Mouse (Mus musculus): ENCODE results near the gene Lrrc2. TPM values are rescaled to one million over a fixed set of nuclear protein-coding genes. Genes with fewer than 3 reads are reported as not detected.

Gene Lrrc2
- total and polyA plus RNA-seq, 2 experiments from 2014 or later: 11.4 to 14.6 TPM

DNA sequence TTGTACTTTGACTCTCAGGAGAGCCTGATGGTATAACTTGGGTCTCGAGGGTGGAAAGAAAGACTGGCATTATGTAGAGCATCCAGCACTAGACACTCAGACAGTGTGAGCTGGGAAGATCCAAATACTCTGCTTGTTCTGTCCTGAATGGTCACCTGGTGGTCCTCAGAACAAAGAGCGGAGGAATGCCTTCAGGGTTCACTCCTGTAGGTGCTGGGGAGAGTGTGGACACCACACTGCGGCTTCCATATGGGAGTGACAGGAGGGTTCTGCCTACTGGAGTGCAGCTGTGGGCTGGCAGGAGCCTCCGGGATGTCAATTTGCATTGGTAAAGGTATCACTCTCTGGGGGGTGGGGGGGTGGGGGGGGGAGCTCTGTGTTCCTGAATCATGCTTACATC is 31.0 kb downstream of the Lrrc2 start:
- no peak overlapping the region for H3K4me3 ChIP-seq (ENCODE audit: low read depth, low read length)
- ATAC-seq (ENCODE audit: insufficient read depth, low read depth): no peak
- H3K36me3 ChIP-seq (replicated peaks; ENCODE audit: control insufficient read depth, insufficient read depth, low read length): 0 out of 2 replicates have a peak, but pooled peaks cover 3% of the 10 kb centered on the region
- H3K27me3 ChIP-seq (ENCODE audit: control insufficient read depth, insufficient read depth, low read length): no peaks in the 10 kb centered on the region
- WGBS: 72% methylated on average over 4 of the region's 4 CpGs
- no peak for DNase-seq (ENCODE audit: low spot score)
- H3K4me1 ChIP-seq (ENCODE audit: control insufficient read depth, insufficient read depth): no peaks in the 10 kb centered on the region
- no peaks in the 10 kb centered on the region; the same call in 1 of the 2 replicates for H3K9me3 ChIP-seq (replicated peaks; ENCODE audit: control insufficient read depth, low read length)
- H3K4me2 ChIP-seq (ENCODE audit: low read depth, low read length): no peak overlapping the region
- H3K27ac ChIP-seq (ENCODE audit: low read depth): no peak overlapping the region
- H3K9ac ChIP-seq (replicated peaks; ENCODE audit: low read depth, low read length): no peak overlapping the region
- no peak for TF ChIP-seq CTCF (IDR thresholded peaks at IDR 0.05; ENCODE audit: low read depth)
- TF ChIP-seq EP300 (IDR thresholded peaks at IDR 0.05; ENCODE audit: low read depth): no peak

DNA sequence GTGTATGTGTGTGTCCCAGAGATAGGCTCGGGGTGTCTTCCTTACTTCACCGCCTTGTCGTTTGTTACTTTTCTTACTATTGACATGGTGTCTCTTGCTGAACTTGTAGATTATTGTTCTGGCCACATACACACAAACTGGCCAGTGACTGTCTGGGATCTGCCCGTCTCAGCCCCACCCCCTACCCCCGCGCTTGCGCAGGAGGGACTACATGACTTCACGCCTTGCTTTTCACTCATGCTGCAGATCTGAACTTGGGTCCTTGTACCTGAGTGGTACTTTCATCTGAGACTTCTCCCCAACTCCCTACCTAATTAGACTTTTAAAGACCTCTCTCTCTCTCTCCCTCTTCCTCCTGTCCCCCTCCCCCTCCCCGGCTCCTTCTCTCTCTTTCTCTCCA is 32.8 kb downstream of the Lrrc2 start:
- H3K36me3 ChIP-seq (replicated peaks; ENCODE audit: control insufficient read depth, insufficient read depth, low read length): 0 out of 2 replicates have a peak, but pooled peaks cover 3% of the 10 kb centered on the region
- WGBS: 96% methylated on average over 9 of the region's 9 CpGs
- 0 out of 2 replicates have a peak, but pooled peaks cover 3% of the 10 kb centered on the region for H3K4me1 ChIP-seq (ENCODE audit: control insufficient read depth, insufficient read depth)
- no peak for DNase-seq (ENCODE audit: low spot score)
- no peak for ATAC-seq (ENCODE audit: insufficient read depth, low read depth)
- no peak overlapping the region for H3K9ac ChIP-seq (replicated peaks; ENCODE audit: low read depth, low read length)
- H3K27me3 ChIP-seq (ENCODE audit: control insufficient read depth, insufficient read depth, low read length): no peaks in the 10 kb centered on the region
- no peak overlapping the region for H3K4me3 ChIP-seq (ENCODE audit: low read depth, low read length)
- TF ChIP-seq CTCF (IDR thresholded peaks at IDR 0.05; ENCODE audit: low read depth) (no peak), EP300 (IDR thresholded peaks at IDR 0.05; ENCODE audit: low read depth) (no peak)
- H3K27ac ChIP-seq (ENCODE audit: low read depth): no peak overlapping the region
- no peaks in the 10 kb centered on the region; the same call in 1 of the 2 replicates for H3K9me3 ChIP-seq (replicated peaks; ENCODE audit: control insufficient read depth, low read length)
- no peak overlapping the region for H3K4me2 ChIP-seq (ENCODE audit: low read depth, low read length)

DNA sequence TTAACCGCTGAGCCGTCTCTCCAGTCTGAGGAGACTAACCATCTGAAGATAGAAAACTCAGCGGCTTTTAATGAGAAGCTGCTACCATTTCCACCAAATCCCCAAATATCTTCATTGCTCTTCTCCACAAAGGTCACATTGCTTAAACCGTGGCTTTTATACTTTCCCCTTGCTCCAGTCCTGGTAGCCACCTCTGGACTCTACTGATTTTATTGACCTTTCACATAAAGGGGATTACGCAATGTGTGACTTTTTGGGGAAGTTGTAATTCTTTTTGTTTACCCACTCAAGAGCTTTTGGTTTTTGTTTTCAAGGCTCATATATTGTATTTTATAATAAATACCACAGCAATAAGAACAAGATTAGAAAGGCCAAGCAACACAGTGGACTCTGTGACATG is 34.2 kb downstream of the Lrrc2 start:
- WGBS: 94% methylated on average over 5 of the region's 5 CpGs

DNA sequence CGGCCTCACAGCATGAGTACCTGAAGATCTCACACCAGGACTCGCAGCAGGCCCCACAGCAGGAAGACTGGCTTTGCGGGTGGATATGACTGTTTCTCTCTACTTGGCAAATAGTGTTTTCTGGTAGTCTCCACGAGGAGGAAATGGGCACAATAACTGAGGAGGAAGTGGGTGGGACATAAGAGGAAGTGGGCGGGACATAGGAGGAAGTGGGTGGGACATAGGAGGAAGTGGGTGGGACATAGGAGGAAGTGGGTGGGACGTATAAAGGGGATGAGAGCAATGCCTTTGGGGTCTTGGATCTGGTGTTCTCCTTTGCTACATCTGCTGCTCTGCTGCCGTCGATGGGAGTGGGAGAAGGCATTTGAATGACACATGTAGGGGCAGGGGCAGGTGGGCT is 34.6 kb downstream of the Lrrc2 start:
- H3K4me1 ChIP-seq (ENCODE audit: control insufficient read depth, insufficient read depth): 0 out of 2 replicates have a peak, but pooled peaks cover 6% of the 10 kb centered on the region
- 0 out of 2 replicates have a peak, but pooled peaks cover 3% of the 10 kb centered on the region for H3K36me3 ChIP-seq (replicated peaks; ENCODE audit: control insufficient read depth, insufficient read depth, low read length)
- no peak for DNase-seq (ENCODE audit: low spot score)
- H3K27ac ChIP-seq (ENCODE audit: low read depth): no peak overlapping the region
- no peak for TF ChIP-seq CTCF (IDR thresholded peaks at IDR 0.05; ENCODE audit: low read depth)
- TF ChIP-seq EP300 (IDR thresholded peaks at IDR 0.05; ENCODE audit: low read depth): no peak
- no peak for ATAC-seq (ENCODE audit: insufficient read depth, low read depth)
- no peaks in the 10 kb centered on the region for H3K27me3 ChIP-seq (ENCODE audit: control insufficient read depth, insufficient read depth, low read length)
- no peak overlapping the region for H3K4me2 ChIP-seq (ENCODE audit: low read depth, low read length)
- WGBS: 76% methylated on average over 8 of the region's 8 CpGs
- no peak overlapping the region for H3K4me3 ChIP-seq (ENCODE audit: low read depth, low read length)
- no peak overlapping the region for H3K9ac ChIP-seq (replicated peaks; ENCODE audit: low read depth, low read length)
- H3K9me3 ChIP-seq (replicated peaks; ENCODE audit: control insufficient read depth, low read length): no peaks in the 10 kb centered on the region; the same call in 1 of the 2 replicates

More for the DNA sequence above, 34.2 kb downstream of the Lrrc2 start:
- no peak overlapping the region for H3K4me2 ChIP-seq (ENCODE audit: low read depth, low read length)
- ATAC-seq (ENCODE audit: insufficient read depth, low read depth) (no peak), DNase-seq (ENCODE audit: low spot score) (no peak)
- no peaks in the 10 kb centered on the region; the same call in 1 of the 2 replicates for H3K9me3 ChIP-seq (replicated peaks; ENCODE audit: control insufficient read depth, low read length)
- no peak overlapping the region for H3K4me3 ChIP-seq (ENCODE audit: low read depth, low read length)
- TF ChIP-seq EP300 (IDR thresholded peaks at IDR 0.05; ENCODE audit: low read depth): no peak
- TF ChIP-seq CTCF (IDR thresholded peaks at IDR 0.05; ENCODE audit: low read depth): no peak
- no peaks in the 10 kb centered on the region for H3K27me3 ChIP-seq (ENCODE audit: control insufficient read depth, insufficient read depth, low read length)
- H3K9ac ChIP-seq (replicated peaks; ENCODE audit: low read depth, low read length): no peak overlapping the region
- 0 out of 2 replicates have a peak, but pooled peaks cover 6% of the 10 kb centered on the region for H3K4me1 ChIP-seq (ENCODE audit: control insufficient read depth, insufficient read depth)
- no peak overlapping the region for H3K27ac ChIP-seq (ENCODE audit: low read depth)
- 0 out of 2 replicates have a peak, but pooled peaks cover 3% of the 10 kb centered on the region for H3K36me3 ChIP-seq (replicated peaks; ENCODE audit: control insufficient read depth, insufficient read depth, low read length)

DNA sequence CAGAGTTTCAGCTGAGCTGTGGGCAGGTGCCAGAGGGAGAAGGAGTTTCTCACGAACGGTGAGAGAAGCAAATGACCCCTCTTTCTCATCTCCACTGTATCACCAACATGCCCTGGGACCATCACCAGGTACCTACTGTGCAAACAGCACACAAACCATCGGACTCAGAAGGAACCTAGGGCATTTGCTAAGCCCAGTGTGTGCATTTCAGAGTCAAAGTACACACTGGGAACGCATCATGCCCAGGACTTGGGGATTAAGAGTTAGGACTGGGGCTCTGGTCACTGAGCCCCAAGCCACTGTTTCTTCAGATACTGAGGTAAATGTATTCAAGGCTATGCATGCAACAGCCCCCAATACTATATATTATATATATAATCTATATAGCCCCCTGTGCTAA is 36.0 kb downstream of the Lrrc2 start:
- Histone ChIP-seq H3K4me3 (ENCODE audit: low read depth, low read length) (no peak overlapping the region), H3K9ac (replicated peaks; ENCODE audit: low read depth, low read length) (no peak overlapping the region), H3K27ac (ENCODE audit: low read depth) (no peak overlapping the region), H3K4me2 (ENCODE audit: low read depth, low read length) (no peak overlapping the region), H3K4me1 (ENCODE audit: control insufficient read depth, insufficient read depth) (0 out of 2 replicates have a peak, but pooled peaks cover 6% of the 10 kb centered on the region), H3K27me3 (ENCODE audit: control insufficient read depth, insufficient read depth, low read length) (no peaks in the 10 kb centered on the region), H3K9me3 (replicated peaks; ENCODE audit: control insufficient read depth, low read length) (no peaks in the 10 kb centered on the region; the same call in 1 of the 2 replicates), H3K36me3 (replicated peaks; ENCODE audit: control insufficient read depth, insufficient read depth, low read length) (0 out of 2 replicates have a peak, but pooled peaks cover 3% of the 10 kb centered on the region)
- TF ChIP-seq EP300 (IDR thresholded peaks at IDR 0.05; ENCODE audit: low read depth) (no peak), CTCF (IDR thresholded peaks at IDR 0.05; ENCODE audit: low read depth) (no peak)
- ATAC-seq (ENCODE audit: insufficient read depth, low read depth) (no peak), DNase-seq (ENCODE audit: low spot score) (no peak)
- 62% methylated on average over 4 of the region's 4 CpGs for WGBS

DNA sequence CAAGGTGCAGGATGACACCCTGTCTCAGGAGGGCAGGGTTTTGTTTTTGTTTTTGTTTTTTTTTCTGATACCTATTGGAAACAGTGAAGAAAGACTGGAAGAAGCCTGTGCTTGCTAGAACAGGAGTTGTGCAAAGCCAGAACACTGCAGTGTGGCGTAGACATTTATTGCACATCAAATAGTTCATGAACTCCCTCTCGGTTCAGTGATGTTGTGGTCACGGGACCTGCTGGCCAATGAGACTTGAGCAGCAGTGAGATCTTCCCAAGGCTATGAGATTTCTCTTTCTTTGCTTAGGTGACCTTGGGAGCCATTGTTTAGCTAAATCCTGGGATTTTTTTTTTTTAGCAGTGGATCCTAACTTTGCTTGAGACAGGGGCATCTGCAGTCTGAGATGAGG is 36.7 kb downstream of the Lrrc2 start:
- TF ChIP-seq EP300 (IDR thresholded peaks at IDR 0.05; ENCODE audit: low read depth) (no peak), CTCF (IDR thresholded peaks at IDR 0.05; ENCODE audit: low read depth) (no peak)
- Histone ChIP-seq H3K27ac (ENCODE audit: low read depth) (no peak overlapping the region), H3K9ac (replicated peaks; ENCODE audit: low read depth, low read length) (no peak overlapping the region), H3K27me3 (ENCODE audit: control insufficient read depth, insufficient read depth, low read length) (no peaks in the 10 kb centered on the region), H3K4me1 (ENCODE audit: control insufficient read depth, insufficient read depth) (0 out of 2 replicates have a peak, but pooled peaks cover 6% of the 10 kb centered on the region), H3K4me2 (ENCODE audit: low read depth, low read length) (no peak overlapping the region), H3K9me3 (replicated peaks; ENCODE audit: control insufficient read depth, low read length) (no peaks in the 10 kb centered on the region; the same call in 1 of the 2 replicates), H3K4me3 (ENCODE audit: low read depth, low read length) (no peak overlapping the region), H3K36me3 (replicated peaks; ENCODE audit: control insufficient read depth, insufficient read depth, low read length) (no peaks in the 10 kb centered on the region)
- ATAC-seq (ENCODE audit: insufficient read depth, low read depth) (no peak), DNase-seq (ENCODE audit: low spot score) (no peak)
- WGBS: 71% methylated on average over 3 of the region's 3 CpGs

Measured in heart, postnatal 0 days (tissue).